Mouse (Mus musculus) liver, adult 2 months (tissue): ENCODE results near the gene Plekhg5.

ENCODE experiments used
- CTCF ChIP-seq: fragments of 200-500 bp; IDR thresholded peaks from 2 replicates; pipeline ENCODE4 v1.5.1; 2011; ENCODE audit warnings: low read depth, low read length, control low read depth
- POLR2A ChIP-seq: fragments of 200-500 bp; IDR thresholded peaks from 2 replicates; pipeline ENCODE4 v1.6.1; 2011; ENCODE audit warnings: low read length, control low read depth; ENCODE audit not compliant: insufficient read depth; ENCODE audit errors: extremely low read depth

DNA sequence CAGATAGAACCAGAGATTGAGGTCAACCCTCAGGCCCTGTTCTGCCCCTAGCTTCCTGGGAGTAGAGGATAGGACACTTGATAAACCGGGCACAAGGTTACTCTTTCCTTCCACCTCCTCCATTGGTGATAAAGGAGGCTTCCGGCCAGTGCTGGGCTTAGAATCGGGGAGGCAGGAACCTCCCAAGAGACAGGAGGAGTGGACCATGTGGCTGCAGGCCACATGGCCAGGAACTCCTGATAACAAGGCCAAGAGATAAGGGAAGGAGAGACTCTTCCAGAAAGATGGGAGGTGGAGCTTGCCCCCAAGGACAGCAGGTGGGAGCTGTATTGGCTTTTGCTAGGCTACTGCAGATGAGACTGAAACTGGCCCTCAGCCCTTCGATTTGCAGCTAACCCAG is 78.2 kb downstream of the Plekhg5 start:
- TF ChIP-seq POLR2A, result no peak
- no peak for TF ChIP-seq CTCF
